Mouse (Mus musculus) megakaryocyte, adult 5-6 weeks (primary cell): ENCODE measurements at regions not wholly inside any gene's neighbourhood (a gene's known extent, or its start where the extent isn't known, plus 50 kb on each side); places are given as distances from the start of the nearest gene placed in this dataset.

Experiments used
- ATAC-seq: 2 replicates; pipeline ENCODE4 v1.8.0; 2016; ENCODE audit warnings: mild to moderate bottlenecking, inconsistent platforms; ENCODE audit not compliant: poor library complexity, severe bottlenecking

DNA sequence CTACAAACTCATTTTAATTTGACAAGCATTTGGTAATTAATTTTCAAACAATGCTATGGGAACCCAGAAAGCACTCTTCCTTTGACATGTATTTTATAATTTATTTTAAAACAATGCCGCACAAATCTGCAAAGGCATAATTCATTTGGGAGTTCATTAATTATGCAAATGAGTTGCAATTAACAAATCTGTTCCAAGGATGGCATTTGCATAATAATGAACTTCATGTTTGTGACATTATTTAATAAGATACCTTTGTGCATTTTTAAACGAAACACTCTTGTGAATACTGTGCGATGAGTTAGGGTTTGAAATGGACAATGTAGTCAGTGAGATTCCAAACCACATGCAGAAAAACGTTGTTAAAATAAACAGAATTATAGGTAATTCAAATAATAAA is 80.9 kb upstream of the Itga4 start:
- no peak for ATAC-seq

- ATAC-seq: peak; percentile 91
Observed at GRCm38 (mm10) chr2:79180782-79181181, 74.4 kb upstream of the Itga4 start.

DNA sequence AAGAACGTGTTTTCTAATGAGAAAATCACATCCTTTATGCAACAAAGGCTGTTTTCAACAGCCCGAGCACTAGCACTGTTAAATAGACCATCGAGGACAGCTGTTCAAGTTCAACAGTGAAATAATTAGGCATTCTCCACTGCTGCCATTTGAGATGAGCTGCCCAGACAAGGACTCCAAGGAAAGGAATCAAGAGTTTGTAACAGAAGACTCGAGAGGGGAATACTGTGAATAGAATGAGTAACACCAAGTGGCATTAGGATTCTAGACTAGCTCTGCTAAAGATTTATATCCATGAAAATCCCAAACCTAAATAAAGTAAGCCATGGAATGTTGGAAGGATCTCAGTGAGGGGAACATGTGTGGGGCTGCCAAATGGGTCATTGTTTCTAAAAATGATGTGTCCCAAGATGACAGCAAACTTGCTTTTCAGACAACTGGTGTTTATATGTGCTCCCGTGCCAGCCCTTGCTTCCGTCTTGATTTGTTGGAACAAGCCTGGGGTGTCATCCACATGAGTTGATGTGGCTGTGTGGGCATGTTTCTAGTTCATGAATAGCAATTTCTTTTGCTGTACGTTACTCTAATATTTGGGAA is 72.1 kb upstream of the Itga4 start:
- no peak for ATAC-seq

GRCm38 (mm10) chr2:79185234-79186101 is 69.8 kb upstream of the Itga4 start:
- no peak for ATAC-seq

DNA sequence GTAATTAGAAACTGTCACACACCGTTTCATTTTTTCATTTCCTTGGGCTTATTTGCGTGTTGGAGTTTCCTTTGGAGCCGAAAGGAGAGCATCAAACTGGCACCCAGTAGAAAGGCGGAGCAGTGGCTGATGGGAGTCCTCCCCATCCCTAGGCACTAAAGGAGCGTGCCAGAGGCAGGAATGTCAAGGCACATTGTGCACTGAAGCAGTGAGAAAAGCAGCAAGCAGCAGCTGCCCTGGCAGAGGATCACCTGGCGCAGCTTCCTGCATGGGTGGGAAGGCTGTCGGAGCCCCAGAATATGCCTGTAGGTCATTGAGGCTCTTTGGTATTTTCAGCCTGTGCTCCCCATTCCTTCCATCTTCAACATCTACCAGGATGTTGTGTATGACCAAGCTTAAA is 68.3 kb upstream of the Itga4 start:
- ATAC-seq: no peak

DNA sequence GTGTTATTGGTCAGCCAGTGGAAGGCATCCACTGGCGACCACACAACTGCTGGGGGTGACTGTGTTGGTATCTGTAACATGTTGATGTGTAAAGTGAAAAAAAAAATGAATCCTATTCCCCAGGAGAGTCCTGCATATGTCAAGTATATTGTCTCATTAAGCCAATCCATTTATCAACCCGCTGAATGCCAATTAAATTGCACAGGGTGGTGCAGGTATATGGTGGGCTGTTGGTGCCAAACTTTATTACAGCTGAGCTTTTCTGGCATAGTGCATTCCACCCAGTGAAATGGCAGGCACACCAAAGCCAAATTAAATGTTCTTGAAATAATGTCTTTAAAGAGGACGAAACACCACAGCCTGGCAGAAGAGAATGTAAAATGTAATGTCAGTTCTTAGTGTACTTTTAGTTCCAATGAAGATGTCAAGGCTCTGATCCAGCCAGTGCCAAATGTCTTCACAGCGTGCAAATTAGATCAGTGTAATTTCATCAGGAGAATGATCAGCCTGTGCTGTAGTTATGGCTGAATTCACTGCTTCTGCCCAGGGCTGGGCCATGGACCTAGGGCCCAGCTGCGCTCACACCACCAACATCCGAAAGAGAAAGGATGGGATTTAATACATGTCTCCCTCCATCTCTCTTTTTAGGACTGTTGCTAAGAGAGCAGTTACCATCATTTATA is 66.6 kb upstream of the Itga4 start:
- ATAC-seq: no peak

- ATAC-seq: peak; percentile 91
Observed at GRCm38 (mm10) chr2:79193851-79194250, 61.4 kb upstream of the Itga4 start.

DNA sequence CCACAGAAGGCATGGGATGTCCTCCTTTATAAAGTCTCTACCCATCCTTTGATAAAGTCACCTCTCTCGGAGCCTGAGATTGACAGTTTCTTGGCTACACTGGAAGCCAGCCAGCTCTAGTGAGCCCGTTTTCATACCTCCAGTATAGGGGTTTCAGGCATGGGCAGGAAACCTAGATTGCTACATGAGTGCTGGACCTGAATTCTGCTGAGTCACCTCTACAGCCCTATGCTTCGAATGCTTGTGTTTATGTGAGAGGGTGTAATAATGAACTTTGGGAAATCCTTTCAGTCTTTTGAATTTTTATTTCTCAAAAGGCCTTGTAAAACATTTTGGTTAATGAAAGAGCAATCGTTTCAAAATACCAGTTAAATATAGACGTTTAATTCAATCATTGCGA is 53.5 kb upstream of the Itga4 start:
- ATAC-seq: 0 out of 2 replicates have a peak, but pooled peaks have one; percentile 33
